Mouse (Mus musculus): Measurements from ENCODE around the gene Itprid1.

- no peak for TF ChIP-seq CTCF (IDR thresholded peaks at IDR 0.05; ENCODE audit: low read depth)
- TF ChIP-seq EP300 (IDR thresholded peaks at IDR 0.05; ENCODE audit: low read depth) = no peak
Observed at GRCm38 (mm10) chr6:56027318-56027717, 190.6 kb downstream of the Itprid1 start.
